Mouse (Mus musculus) stomach, postnatal 0 days (tissue): ENCODE measurements around the gene Cmtm1.

Experiments
- CTCF ChIP-seq: IDR thresholded peaks from 2 replicates; pipeline ENCODE4 v1.5.1; 2016; ENCODE audit warnings: antibody characterized with exemption, low read depth, mild to moderate bottlenecking, moderate library complexity
- EP300 ChIP-seq: optimal IDR thresholded peaks from 2 replicates; pipeline ENCODE3; 2016; ENCODE audit warnings: antibody characterized with exemption

- TF ChIP-seq EP300 (no peak), CTCF (no peak)
Observed at GRCm38 (mm10) chr8:104346706-104347105, 36.8 kb upstream of the Cmtm1 start.
